Mouse (Mus musculus): Measurements from ENCODE around the gene Sdk1. TPM values are rescaled to one million over a fixed set of nuclear protein-coding genes. Genes with fewer than 3 reads are reported as not detected.

Gene Sdk1
- polyA plus RNA-seq, 1 experiment from 2014 or later, result 3.6 TPM

DNA sequence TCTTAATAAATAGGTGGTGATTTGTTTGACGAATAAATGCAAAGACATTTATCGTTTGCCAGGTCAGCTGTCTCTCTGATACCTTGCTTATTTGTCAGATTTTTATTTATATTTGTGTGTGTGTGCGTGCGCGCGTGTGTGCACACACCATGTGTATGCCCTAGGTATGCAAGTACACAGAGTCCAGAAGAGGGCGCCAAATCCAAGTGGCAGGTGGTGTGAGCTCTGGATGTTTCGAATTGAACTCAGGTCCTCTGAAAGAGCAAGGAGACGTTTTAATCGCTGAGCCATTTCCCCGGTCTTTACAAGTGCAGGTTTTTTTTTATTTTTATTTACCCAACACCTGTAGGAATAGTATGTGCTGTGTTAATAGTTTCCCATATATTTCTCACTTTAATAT is 632.5 kb downstream of the Sdk1 start:
- WGBS, result 94% methylated on average over 11 of the region's 11 CpGs
- H3K27me3 ChIP-seq (replicated peaks), result no peaks in the 10 kb centered on the region
- no peaks in the 10 kb centered on the region for H3K4me1 ChIP-seq
- no peak overlapping the region for H3K4me2 ChIP-seq
- no peak overlapping the region for H3K4me3 ChIP-seq (replicated peaks)
- no peak for ATAC-seq (ENCODE audit: insufficient read depth, low FRiP score, low read depth)
- no peak overlapping the region for H3K27ac ChIP-seq
- no peaks in the 10 kb centered on the region for H3K9me3 ChIP-seq
- no peaks in the 10 kb centered on the region for H3K36me3 ChIP-seq
- no peak overlapping the region for H3K9ac ChIP-seq

DNA sequence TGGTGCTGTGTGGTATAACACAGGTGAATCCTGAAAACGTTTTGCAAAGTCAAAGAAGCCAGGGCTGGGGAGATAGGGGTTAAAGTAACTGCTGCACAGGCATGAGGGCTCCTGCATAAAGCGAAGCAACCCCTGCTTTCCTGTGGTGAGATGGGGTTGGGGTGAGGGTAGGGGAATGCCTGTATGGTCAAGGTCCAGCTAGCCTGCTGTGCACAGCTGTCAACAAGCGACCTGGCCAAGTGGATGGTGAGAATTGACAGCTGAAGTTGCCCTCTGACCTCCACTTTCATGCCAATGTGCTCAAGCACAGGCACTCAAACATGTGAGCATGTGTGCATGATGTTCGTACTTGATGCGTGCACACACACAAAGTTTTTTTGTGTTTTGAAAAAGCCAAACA is 639.4 kb downstream of the Sdk1 start:
- no peak for ATAC-seq (ENCODE audit: insufficient read depth, low FRiP score, low read depth)
- Histone ChIP-seq H3K4me3 (replicated peaks) (no peak overlapping the region), H3K27me3 (replicated peaks) (no peaks in the 10 kb centered on the region), H3K4me2 (no peak overlapping the region), H3K36me3 (no peaks in the 10 kb centered on the region), H3K27ac (no peak overlapping the region), H3K9ac (no peak overlapping the region), H3K9me3 (no peaks in the 10 kb centered on the region), H3K4me1 (no peaks in the 10 kb centered on the region)
- WGBS, result 71% methylated on average over 5 of the region's 5 CpGs

DNA sequence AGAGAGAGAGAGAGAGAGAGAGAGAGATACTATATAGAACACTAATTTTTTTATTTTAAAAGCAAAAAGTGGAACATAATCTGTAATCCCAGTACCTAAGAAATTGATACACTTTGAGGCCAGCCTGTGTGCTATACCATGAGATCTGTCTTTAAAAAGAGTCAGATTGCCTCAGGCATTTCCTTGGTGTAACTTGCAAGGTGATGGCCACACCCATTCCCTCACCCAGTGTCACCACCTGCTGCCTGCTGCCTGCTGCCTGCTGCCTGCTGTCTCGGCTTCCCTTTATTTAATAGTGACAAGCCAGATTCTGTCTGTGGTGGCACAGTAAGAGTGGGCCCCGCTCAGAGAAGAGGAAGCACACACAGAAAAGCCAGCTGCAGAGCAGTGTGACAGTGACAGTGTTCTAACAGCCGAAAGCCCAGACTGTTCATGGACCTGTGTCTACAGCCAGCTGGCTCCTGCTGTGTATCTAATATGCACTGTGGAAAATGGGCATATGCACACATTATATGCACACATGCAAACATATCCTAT is 642.9 kb downstream of the Sdk1 start:
- no peaks in the 10 kb centered on the region for H3K9me3 ChIP-seq
- no peak overlapping the region for H3K27ac ChIP-seq
- ATAC-seq (ENCODE audit: insufficient read depth, low FRiP score, low read depth), result no peak
- H3K4me3 ChIP-seq (replicated peaks), result no peak overlapping the region
- no peaks in the 10 kb centered on the region for H3K36me3 ChIP-seq
- H3K9ac ChIP-seq, result no peak overlapping the region
- H3K4me1 ChIP-seq, result no peaks in the 10 kb centered on the region
- no peak overlapping the region for H3K4me2 ChIP-seq
- H3K27me3 ChIP-seq (replicated peaks), result no peaks in the 10 kb centered on the region
- WGBS, result 52% methylated on average over 3 of the region's 3 CpGs

DNA sequence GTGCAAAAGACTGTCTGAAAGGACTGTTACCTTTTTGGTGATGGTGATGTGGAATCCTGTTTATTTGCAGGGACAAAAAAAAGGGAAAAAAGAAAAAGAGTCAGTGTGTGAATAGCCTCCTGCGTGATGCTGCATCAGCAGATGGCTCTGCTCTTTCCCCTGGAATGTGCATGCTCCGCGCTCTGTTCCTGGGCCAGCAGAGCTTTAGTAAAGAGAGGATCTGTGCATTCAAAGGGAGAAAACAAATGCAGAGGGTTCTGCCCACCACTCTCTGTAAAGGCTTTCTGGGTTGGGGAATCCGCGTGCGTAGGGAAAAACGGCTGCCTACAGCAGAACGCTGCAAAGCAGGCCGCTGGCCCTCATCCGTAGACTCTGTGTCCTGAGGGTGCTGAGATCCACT is 644.7 kb downstream of the Sdk1 start:
- WGBS, result 55% methylated on average over 10 of the region's 10 CpGs
- Histone ChIP-seq H3K4me3 (replicated peaks) (no peak overlapping the region), H3K9ac (no peak overlapping the region), H3K9me3 (no peaks in the 10 kb centered on the region), H3K27ac (no peak overlapping the region), H3K27me3 (replicated peaks) (no peaks in the 10 kb centered on the region), H3K4me2 (no peak overlapping the region), H3K4me1 (no peaks in the 10 kb centered on the region), H3K36me3 (no peaks in the 10 kb centered on the region)
- no peak for ATAC-seq (ENCODE audit: insufficient read depth, low FRiP score, low read depth)

DNA sequence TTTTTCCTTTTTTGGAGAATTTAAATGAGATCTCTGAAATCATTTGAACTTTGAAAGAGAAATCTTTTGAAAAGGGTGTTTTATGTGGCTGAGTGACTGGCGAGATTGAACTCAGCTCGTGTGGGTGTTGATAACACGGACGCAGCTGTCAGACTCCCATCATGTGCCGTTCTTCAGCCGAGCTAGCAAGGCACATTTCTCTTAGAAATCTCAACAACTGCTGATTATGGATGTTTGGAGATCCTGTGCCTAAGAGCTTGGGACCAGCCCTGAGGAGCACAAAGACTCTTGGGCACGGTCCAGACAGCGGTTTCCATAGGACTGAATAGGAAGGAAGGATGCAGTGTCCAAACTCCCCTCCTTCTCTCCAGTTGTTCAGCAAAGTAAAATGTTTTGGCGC is 648.5 kb downstream of the Sdk1 start:
- 49% methylated on average over 9 of the region's 9 CpGs for WGBS
- no peak overlapping the region for H3K4me3 ChIP-seq (replicated peaks)
- no peak overlapping the region for H3K9ac ChIP-seq
- no peaks in the 10 kb centered on the region for H3K9me3 ChIP-seq
- no peak overlapping the region for H3K4me2 ChIP-seq
- ATAC-seq (ENCODE audit: insufficient read depth, low FRiP score, low read depth), result no peak
- H3K27me3 ChIP-seq (replicated peaks), result no peaks in the 10 kb centered on the region
- H3K36me3 ChIP-seq, result no peaks in the 10 kb centered on the region
- no peaks in the 10 kb centered on the region for H3K4me1 ChIP-seq
- H3K27ac ChIP-seq, result no peak overlapping the region

DNA sequence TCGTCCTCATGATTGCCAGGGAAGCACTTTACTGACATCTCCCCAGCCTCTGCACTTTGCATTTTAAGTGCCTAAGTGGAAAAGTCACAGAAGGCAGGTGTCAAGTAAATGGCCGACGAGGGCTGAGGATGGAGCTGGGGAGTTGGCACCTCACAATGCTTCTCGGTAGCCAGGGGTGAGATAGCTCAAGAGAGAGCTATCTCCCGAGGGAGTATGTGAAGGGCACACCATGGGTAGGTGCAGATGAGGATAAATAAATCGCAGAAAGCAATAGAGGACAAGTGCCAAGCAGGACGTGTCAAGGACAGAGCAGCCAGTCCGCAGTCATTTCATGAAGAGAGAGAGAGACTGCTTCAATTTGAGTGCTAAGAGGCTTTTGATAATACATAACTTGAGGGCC is 655.1 kb downstream of the Sdk1 start:
- Histone ChIP-seq H3K36me3 (no peaks in the 10 kb centered on the region), H3K9ac (no peak overlapping the region), H3K4me1 (no peaks in the 10 kb centered on the region), H3K27me3 (replicated peaks) (no peaks in the 10 kb centered on the region), H3K4me2 (no peak overlapping the region), H3K4me3 (replicated peaks) (no peak overlapping the region), H3K9me3 (no peaks in the 10 kb centered on the region), H3K27ac (no peak overlapping the region)
- ATAC-seq (ENCODE audit: insufficient read depth, low FRiP score, low read depth), result no peak
- 75% methylated on average over 8 of the region's 8 CpGs for WGBS

DNA sequence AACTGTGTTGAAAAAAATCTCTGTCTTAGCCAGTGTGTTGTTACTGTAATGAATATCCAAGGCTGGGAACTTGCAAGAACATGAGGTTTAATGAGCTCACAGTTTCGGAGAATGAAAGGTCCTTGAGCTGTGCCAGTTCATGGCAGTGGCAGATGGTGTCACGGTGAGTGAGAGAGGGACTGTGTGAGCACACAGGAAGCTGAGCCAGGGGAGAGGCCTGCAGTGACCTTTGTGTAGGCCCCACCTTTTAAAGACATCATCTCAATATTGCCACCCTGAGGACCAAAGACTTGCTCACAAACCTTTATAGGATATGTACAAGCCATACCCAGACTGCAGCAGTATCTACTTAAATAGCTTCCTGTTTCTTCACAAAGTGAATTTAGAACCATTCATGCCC is 656.2 kb downstream of the Sdk1 start:
- H3K4me1 ChIP-seq, result no peaks in the 10 kb centered on the region; the same call in 1 of the 2 replicates
- H3K27me3 ChIP-seq (replicated peaks), result no peaks in the 10 kb centered on the region
- 56% methylated on average over 2 of the region's 2 CpGs for WGBS
- no peak overlapping the region for H3K9ac ChIP-seq
- no peak overlapping the region for H3K4me3 ChIP-seq (replicated peaks)
- H3K36me3 ChIP-seq, result no peaks in the 10 kb centered on the region
- no peak for ATAC-seq (ENCODE audit: insufficient read depth, low FRiP score, low read depth)
- H3K4me2 ChIP-seq, result no peak overlapping the region
- H3K9me3 ChIP-seq, result no peaks in the 10 kb centered on the region
- H3K27ac ChIP-seq, result no peak overlapping the region

DNA sequence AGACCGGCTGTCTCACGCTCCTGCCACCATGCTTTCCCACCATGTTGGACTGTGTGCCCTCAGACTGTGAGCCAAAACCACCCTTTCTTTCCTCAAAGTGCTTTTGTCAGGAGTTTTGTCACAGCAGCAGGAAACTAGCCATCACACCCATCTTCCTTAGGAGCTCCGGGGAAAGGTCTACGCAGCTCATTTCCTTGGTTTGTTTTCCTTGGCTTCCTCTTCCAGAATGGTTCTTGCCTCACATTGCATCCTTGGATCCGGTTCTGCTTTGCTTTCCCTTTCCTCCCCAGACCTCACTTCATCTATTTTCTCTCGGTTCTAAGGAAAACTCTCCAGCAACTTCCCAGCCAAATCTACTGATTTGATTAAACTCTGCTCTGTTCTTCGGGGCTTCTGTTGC is 658.5 kb downstream of the Sdk1 start:
- Histone ChIP-seq H3K4me2 (no peak overlapping the region), H3K36me3 (no peaks in the 10 kb centered on the region), H3K4me3 (replicated peaks) (no peak overlapping the region), H3K27me3 (replicated peaks) (no peaks in the 10 kb centered on the region), H3K9me3 (no peaks in the 10 kb centered on the region), H3K9ac (no peak overlapping the region), H3K27ac (no peak overlapping the region), H3K4me1 (no peaks in the 10 kb centered on the region; the same call in 1 of the 2 replicates)
- ATAC-seq (ENCODE audit: insufficient read depth, low FRiP score, low read depth), result no peak
- 81% methylated on average over 7 of the region's 7 CpGs for WGBS

DNA sequence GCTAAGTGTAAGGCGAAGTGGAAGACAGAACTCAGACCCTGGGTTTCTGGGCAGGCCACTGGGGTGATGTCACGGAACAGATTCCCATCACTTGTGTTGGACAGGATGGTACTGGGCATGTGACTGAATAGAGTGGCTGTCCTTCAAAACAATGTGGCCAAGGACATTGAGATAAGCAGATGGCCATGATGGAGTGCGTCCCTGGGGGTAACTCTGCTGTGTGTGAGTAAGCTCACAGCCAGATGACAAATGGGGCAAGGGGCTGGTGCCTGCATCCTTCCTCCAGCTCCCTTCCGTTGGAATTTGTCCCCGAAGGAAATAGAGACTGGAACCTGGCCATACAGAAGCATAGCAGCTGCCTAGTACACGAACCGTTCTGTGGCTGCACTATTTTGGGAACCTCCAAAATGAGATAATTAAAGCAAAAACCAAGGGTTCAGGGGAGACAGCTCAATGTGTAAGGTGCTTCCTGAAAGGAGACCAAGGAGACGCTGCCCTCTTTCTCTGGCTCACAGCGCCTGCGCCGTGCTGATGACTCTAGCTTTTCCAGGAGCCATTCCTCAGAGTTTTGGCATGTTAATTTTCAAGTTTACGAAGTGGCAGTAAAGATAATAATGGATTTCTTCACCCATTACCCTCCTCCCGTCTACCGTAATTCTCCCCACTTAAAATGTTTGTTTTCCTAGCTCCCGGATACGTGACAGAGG is 661.4 kb downstream of the Sdk1 start:
- no peak overlapping the region for H3K4me2 ChIP-seq
- H3K36me3 ChIP-seq, result no peaks in the 10 kb centered on the region
- H3K27me3 ChIP-seq (replicated peaks), result no peaks in the 10 kb centered on the region
- 51% methylated on average over 16 of the region's 16 CpGs for WGBS
- no peak overlapping the region for H3K27ac ChIP-seq
- ATAC-seq (ENCODE audit: insufficient read depth, low FRiP score, low read depth), result no peak
- H3K4me3 ChIP-seq (replicated peaks), result no peak overlapping the region
- H3K9ac ChIP-seq, result no peak overlapping the region
- no peaks in the 10 kb centered on the region; the same call in 1 of the 2 replicates for H3K4me1 ChIP-seq
- no peaks in the 10 kb centered on the region for H3K9me3 ChIP-seq

DNA sequence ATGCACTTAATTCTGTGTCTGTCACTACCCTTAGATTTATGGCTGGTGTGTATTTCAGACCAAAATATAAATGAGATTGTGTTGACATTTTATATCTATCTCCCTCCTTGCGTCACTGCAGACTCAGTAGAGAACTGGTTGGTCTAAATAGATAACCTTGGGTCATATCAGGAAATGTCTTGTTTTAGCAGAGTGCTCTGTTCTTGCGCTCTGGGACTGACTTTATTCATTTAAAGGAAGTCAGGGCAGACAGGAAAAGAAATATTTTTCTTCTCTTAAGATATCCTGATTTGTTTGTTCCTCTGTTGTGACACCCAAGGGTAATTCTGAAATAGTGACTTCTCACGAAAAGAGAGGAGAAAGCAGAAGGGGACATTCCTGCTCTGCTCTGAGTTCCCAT is 669.2 kb downstream of the Sdk1 start:
- ATAC-seq (ENCODE audit: insufficient read depth, low FRiP score, low read depth), result no peak
- no peaks in the 10 kb centered on the region for H3K9me3 ChIP-seq
- H3K27ac ChIP-seq, result no peak overlapping the region
- no peaks in the 10 kb centered on the region for H3K27me3 ChIP-seq (replicated peaks)
- H3K4me3 ChIP-seq (replicated peaks), result no peak overlapping the region
- H3K4me2 ChIP-seq, result no peak overlapping the region
- H3K36me3 ChIP-seq, result no peaks in the 10 kb centered on the region
- H3K4me1 ChIP-seq, result no peaks in the 10 kb centered on the region
- 61% methylated on average over 3 of the region's 3 CpGs for WGBS
- H3K9ac ChIP-seq, result no peak overlapping the region

DNA sequence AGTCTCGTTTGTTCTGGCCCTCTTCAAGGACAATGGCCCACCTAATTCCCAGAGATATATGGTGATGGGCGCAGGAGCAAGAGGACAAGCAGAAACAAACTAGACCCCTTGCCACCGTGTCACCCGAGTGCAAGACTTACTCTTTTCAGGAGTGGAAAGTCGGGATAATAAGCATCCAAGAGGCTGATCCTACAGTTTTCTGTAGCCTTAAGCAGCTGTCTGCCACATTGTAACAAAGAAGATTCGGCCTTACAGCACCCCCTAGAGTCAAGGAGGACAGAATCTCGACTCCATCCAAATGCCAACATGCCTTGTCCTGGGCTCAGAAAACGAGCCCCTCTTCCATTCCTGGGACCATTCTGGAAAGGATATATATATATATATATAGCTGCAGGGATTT is 669.6 kb downstream of the Sdk1 start:
- Histone ChIP-seq H3K4me1 (no peaks in the 10 kb centered on the region), H3K9me3 (no peaks in the 10 kb centered on the region), H3K36me3 (no peaks in the 10 kb centered on the region), H3K27me3 (replicated peaks) (no peaks in the 10 kb centered on the region), H3K4me3 (replicated peaks) (no peak overlapping the region), H3K27ac (no peak overlapping the region), H3K9ac (no peak overlapping the region), H3K4me2 (no peak overlapping the region)
- 61% methylated on average over 8 of the region's 8 CpGs for WGBS
- no peak for ATAC-seq (ENCODE audit: insufficient read depth, low FRiP score, low read depth)

DNA sequence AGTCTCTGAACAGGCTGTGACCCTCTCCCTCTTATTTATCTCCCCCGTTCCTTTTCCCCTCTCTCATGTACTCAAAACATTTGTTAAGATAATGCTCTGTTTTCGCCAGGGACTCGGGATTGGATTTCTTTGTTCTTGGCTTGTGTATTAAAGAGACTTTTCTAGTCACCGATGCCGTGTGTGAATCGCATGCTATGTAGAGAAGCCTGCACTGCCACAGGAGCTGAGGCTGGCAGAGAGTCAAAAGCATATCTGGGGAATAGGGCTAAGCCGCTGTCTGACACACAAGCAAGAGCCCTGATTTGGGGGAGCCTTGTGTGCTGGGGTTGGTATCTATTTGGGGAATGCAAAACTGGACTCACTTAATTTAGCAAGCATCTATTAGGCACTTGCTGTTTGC is 671.6 kb downstream of the Sdk1 start:
- Histone ChIP-seq H3K9me3 (no peaks in the 10 kb centered on the region), H3K27ac (no peak overlapping the region), H3K4me1 (no peaks in the 10 kb centered on the region), H3K27me3 (replicated peaks) (no peaks in the 10 kb centered on the region), H3K36me3 (no peaks in the 10 kb centered on the region), H3K4me3 (replicated peaks) (no peak overlapping the region), H3K4me2 (no peak overlapping the region), H3K9ac (no peak overlapping the region)
- no peak for ATAC-seq (ENCODE audit: insufficient read depth, low FRiP score, low read depth)
- 55% methylated on average over 7 of the region's 7 CpGs for WGBS

DNA sequence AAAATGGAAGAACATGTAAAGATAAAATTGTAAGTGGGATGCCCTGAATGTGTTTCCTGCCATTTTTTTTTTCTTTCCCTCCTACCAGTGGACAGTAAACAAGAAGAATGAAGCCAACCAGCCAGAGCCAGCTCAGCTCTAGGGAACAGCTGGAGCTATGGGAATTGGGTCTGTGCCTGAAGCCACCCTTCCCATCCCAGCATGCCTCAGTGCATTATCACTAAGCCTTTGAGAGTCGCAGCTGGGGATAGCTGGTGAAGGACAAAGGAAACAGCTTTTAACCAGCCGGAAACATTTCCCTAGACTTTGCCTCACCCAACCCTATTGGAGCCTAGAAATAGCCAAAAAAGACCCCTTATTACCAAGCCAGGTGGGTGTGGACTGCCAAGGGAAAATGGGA is 675.7 kb downstream of the Sdk1 start:
- ATAC-seq (ENCODE audit: insufficient read depth, low FRiP score, low read depth), result no peak; the same call in 1 of the 2 replicates
- 33% methylated on average over 2 of the region's 2 CpGs for WGBS
- Histone ChIP-seq H3K36me3 (no peaks in the 10 kb centered on the region), H3K4me2 (no peak overlapping the region), H3K9me3 (no peaks in the 10 kb centered on the region), H3K27ac (no peak overlapping the region), H3K4me1 (no peaks in the 10 kb centered on the region), H3K27me3 (replicated peaks) (no peaks in the 10 kb centered on the region), H3K9ac (no peak overlapping the region), H3K4me3 (replicated peaks) (no peak overlapping the region)
